Mouse (Mus musculus): Measurements from ENCODE around the gene Rtkn.

DNA sequence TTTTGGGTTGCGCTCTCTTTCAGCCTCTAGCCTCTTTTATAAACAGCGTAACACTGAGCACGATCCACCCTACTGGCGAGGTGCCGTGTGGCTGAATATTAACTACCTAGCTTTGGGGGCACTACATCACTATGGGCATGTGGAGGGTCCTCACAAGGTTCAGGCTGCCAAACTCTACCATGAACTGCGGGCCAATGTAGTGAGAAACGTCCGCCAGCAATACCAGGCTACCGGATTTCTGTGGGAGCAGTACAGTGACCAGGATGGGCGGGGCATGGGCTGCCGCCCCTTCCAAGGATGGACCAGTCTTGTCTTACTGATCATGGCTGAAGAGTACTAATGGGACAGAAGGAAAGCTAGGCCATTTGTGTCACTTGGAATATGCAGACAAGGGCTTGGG, 16.9 kb upstream of the Rtkn start:
- TF ChIP-seq EP300 (IDR thresholded peaks at IDR 0.05) (no peak), CTCF (IDR thresholded peaks at IDR 0.05) (no peak)

Data from lung, postnatal 0 days (tissue).